Mouse (Mus musculus) intestine, embryonic 14.5 days (tissue): Measurements from ENCODE around the gene Dnajb3. TPM values are rescaled to one million over a fixed set of nuclear protein-coding genes. Genes with fewer than 3 reads are reported as not detected.

ENCODE experiments used
- ATAC-seq: fragments of 200-750 bp; cut with Nextera tagmentation; replicated peaks from 2 replicates; pipeline ENCODE4 v1.8.0; 2017; ENCODE audit warnings: low read depth, moderate number of reproducible peaks, moderate TSS enrichment, moderate library complexity; ENCODE audit not compliant: low FRiP score, low TSS enrichment
- DNase-seq: peaks from one replicate; pipeline ENCODE4 v3.0.0-alpha.2; 2018; ENCODE audit warnings: low spot score
- H3K27ac ChIP-seq: fragments of 300-500 bp; sonication (generic); 2 replicates; pipeline ENCODE4 v1.5.1; 2014; ENCODE audit warnings: low read depth, mild to moderate bottlenecking, control low read depth
- H3K27me3 ChIP-seq: fragments of 300-500 bp; sonication (generic); replicated peaks from 2 replicates; pipeline ENCODE4 v1.6.1; 2014; ENCODE audit warnings: low read length, control low read depth; ENCODE audit not compliant: control insufficient read depth, insufficient read depth
- H3K36me3 ChIP-seq: fragments of 300-500 bp; sonication (generic); 2 replicates; pipeline ENCODE4 v1.6.1; 2014; ENCODE audit warnings: low read length, control low read depth; ENCODE audit not compliant: control insufficient read depth, insufficient read depth
- H3K4me1 ChIP-seq: fragments of 300-500 bp; sonication (generic); replicated peaks from 2 replicates; pipeline ENCODE4 v1.6.1; 2014; ENCODE audit warnings: low read length, control low read depth, mixed read lengths; ENCODE audit not compliant: control insufficient read depth, insufficient read depth
- H3K4me2 ChIP-seq: fragments of 300-500 bp; sonication (generic); 2 replicates; pipeline ENCODE4 v1.6.1; 2014; ENCODE audit warnings: low read length
- H3K4me3 ChIP-seq: fragments of 300-500 bp; sonication (generic); 2 replicates; pipeline ENCODE4 v1.5.1; 2014; ENCODE audit warnings: low read depth, low read length, control low read depth, mixed read lengths
- H3K9ac ChIP-seq: fragments of 300-500 bp; sonication (generic); 2 replicates; pipeline ENCODE4 v1.6.1; 2014; ENCODE audit warnings: mild to moderate bottlenecking, low read length
- H3K9me3 ChIP-seq: fragments of 300-500 bp; sonication (generic); 2 replicates; pipeline ENCODE4 v1.6.1; 2016; ENCODE audit warnings: low read length, control low read depth; ENCODE audit not compliant: control insufficient read depth
- WGBS: fragments of 180-500 bp; shearing (Covaris S2); extraction: QIAGEN DNeasy Blood & Tissue Kit; methylation state at CpG from one replicate; pipeline ENCODE4 v1.1.7; 2014; 5-methylcytosine and 5-hydroxymethylcytosine counted together
- polyA plus RNA-seq: library from polyadenylated mRNA; unstranded; fragments of >200 nt; fragmentation: Nextera tagmentation; extraction: Ambion mirVana; gene quantifications from 2 replicates; pipeline ENCODE4 v1.2.1, GENCODE M21; 2014

Gene Dnajb3
- polyA plus RNA-seq, 1 experiment from 2014 or later = 8.0 TPM

DNA sequence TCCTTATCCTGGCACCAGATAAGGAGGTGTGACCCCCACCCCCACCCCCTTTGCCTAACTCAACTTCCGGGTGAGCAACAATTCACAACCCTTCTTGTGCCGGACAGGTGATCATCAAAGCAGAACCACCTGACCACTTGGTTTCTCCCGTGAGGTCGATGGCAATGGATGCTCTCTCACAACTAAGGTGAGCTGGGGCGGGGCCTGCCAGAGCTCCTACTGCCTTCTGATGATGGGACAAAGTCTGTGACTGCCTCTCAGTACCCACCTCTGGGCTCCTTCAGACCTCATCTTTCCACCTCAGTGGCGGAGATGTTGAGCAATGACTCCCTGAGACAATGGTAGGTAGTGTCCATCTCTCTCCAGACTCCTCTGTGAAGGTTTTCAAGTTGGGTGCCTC lies 40.3 kb upstream of the Dnajb3 start:
- Histone ChIP-seq H3K4me3 (no peak overlapping the region), H3K27ac (no peak overlapping the region), H3K9ac (no peak overlapping the region), H3K36me3 (no peaks in the 10 kb centered on the region), H3K4me1 (no peaks in the 10 kb centered on the region), H3K9me3 (peaks cover 68% of the 10 kb centered on the region), H3K27me3 (no peaks in the 10 kb centered on the region), H3K4me2 (no peak overlapping the region)
- DNase-seq (no peak), ATAC-seq (no peak)
- 76% methylated on average over 6 of the region's 6 CpGs for WGBS

DNA sequence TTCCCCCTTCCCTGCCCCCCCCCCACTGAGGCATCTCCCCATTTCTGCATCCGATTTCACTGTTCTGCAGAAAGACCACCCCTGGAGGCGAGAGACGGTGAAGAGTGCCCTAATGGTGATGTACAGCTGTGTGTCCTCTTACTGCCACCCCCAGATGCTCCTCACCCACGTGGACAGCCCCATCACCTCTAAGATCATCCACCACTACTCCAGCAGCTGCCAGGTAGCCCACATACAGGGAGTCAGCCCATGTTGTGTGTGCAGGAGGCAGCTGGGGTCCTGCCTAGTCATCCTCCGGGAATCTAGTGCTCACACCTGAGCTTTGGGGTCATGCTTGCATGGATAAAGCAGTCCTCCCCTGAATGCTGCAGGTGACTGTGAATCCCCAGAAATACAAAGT lies 38.3 kb upstream of the Dnajb3 start:
- no peak for DNase-seq
- Histone ChIP-seq H3K4me2 (no peak overlapping the region), H3K4me3 (no peak overlapping the region), H3K27ac (no peak overlapping the region), H3K27me3 (no peaks in the 10 kb centered on the region), H3K36me3 (no peaks in the 10 kb centered on the region), H3K4me1 (no peaks in the 10 kb centered on the region), H3K9me3 (peaks cover 67% of the 10 kb centered on the region), H3K9ac (no peak overlapping the region)
- ATAC-seq = no peak
- WGBS = 67% methylated on average over 5 of the region's 5 CpGs

DNA sequence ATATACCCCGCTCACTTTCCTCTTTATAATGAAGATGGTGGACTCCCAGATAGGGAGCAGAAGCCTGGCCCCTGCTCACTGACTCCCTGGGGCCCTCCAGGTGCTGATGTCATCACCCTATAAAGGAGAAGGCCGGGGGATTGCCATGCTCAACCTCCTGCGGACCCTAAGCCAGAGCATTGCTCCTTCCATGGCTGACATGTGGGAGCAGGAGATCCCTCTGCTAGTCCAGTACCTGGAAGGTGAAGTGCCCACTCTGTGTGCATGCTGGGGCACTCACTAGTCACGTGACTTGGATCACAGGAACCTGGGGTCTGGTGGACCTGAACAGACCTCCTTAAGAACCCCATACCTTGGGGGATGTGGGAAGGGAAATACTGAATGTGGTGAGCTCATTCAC lies 35.0 kb upstream of the Dnajb3 start:
- DNase-seq = no peak
- peaks cover 73% of the 10 kb centered on the region for H3K9me3 ChIP-seq
- 71% methylated on average over 4 of the region's 4 CpGs for WGBS

DNA sequence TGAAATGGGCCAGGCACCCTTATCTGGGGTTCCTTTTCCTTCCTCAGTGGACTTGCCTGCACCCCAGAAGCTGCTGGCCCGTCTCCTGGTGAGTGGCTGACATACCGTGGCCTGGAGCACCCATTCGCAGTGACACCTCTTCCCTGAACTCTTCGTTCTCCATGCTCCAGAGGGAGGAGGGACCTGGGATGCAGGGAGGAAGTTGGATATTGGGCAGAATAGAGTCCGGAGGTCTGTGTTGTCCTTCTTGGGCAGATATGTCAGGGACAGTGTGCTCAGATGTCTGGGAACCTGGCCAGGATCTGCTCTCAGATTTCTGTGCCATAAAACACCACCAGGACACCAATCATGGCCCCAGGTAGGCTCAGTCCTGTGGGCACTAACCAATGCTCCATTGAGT lies 34.5 kb upstream of the Dnajb3 start:
- no peak overlapping the region for H3K27ac ChIP-seq
- H3K9ac ChIP-seq = no peak overlapping the region
- H3K4me3 ChIP-seq = no peak overlapping the region
- no peaks in the 10 kb centered on the region for H3K27me3 ChIP-seq
- H3K4me1 ChIP-seq = no peaks in the 10 kb centered on the region
- H3K36me3 ChIP-seq = no peaks in the 10 kb centered on the region
- no peak for ATAC-seq
- no peak for DNase-seq
- no peak overlapping the region for H3K4me2 ChIP-seq
- peaks cover 75% of the 10 kb centered on the region for H3K9me3 ChIP-seq
- WGBS = 76% methylated on average over 5 of the region's 5 CpGs

More for the DNA sequence above, 35.0 kb upstream of the Dnajb3 start:
- Histone ChIP-seq H3K27ac (no peak overlapping the region), H3K4me1 (no peaks in the 10 kb centered on the region), H3K4me2 (no peak overlapping the region), H3K36me3 (no peaks in the 10 kb centered on the region), H3K9ac (no peak overlapping the region), H3K4me3 (no peak overlapping the region), H3K27me3 (no peaks in the 10 kb centered on the region)
- no peak for ATAC-seq

DNA sequence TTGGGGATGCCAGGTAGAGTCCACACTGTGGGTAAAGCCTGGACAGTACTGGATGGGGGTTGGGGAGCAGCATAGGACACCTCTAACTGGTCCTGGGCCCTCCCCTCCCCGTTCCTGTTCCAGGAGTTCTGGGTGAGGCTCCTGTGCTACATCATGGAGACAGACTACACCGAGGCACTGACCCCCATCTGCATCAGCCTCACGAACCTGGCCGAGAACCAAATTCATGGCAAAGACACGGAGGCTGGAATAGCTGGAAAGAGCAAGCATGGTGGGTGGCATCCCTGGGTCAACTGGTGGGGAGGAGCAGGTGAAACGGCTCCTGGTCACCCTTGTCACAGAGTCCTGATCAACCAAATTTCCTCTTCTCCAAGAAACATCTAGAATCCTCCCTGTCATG lies 33.2 kb upstream of the Dnajb3 start:
- H3K9ac ChIP-seq = no peak overlapping the region
- H3K27ac ChIP-seq = no peak overlapping the region
- no peaks in the 10 kb centered on the region for H3K27me3 ChIP-seq
- H3K4me3 ChIP-seq = no peak overlapping the region
- no peak overlapping the region for H3K4me2 ChIP-seq
- no peaks in the 10 kb centered on the region for H3K4me1 ChIP-seq
- no peaks in the 10 kb centered on the region for H3K36me3 ChIP-seq
- H3K9me3 ChIP-seq = peaks cover 84% of the 10 kb centered on the region
- DNase-seq (no peak), ATAC-seq (no peak; the same call in 1 of the 2 replicates)
- 77% methylated on average over 6 of the region's 6 CpGs for WGBS

DNA sequence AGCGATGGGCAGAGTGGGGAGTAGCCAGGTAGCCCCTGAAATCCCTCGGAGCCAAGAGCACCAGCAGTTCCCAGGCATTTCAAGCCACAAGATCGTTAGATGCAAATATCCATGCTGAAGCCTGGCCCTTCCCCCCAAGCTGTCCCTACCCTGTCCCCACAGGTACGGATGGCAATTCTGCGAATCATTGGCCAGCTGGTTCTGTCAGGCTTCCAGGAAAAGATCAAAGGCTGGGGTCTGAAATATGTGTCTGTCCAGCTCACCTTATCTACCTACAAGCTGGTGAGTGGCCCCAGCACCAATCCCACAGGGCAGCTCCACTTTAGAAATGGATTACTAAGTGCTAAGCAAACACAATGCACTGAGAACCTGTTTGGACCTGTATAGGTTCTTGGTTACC lies 31.7 kb upstream of the Dnajb3 start:
- no peaks in the 10 kb centered on the region for H3K36me3 ChIP-seq
- H3K27ac ChIP-seq = no peak overlapping the region
- no peak for DNase-seq
- H3K4me1 ChIP-seq = no peaks in the 10 kb centered on the region
- no peak overlapping the region for H3K4me2 ChIP-seq
- H3K4me3 ChIP-seq = no peak overlapping the region
- no peak overlapping the region for H3K9ac ChIP-seq
- WGBS = 77% methylated on average over 5 of the region's 5 CpGs
- H3K9me3 ChIP-seq = peaks cover 83% of the 10 kb centered on the region
- H3K27me3 ChIP-seq = no peaks in the 10 kb centered on the region
- peak; percentile 4; the same call in 1 of the 2 replicates for ATAC-seq

DNA sequence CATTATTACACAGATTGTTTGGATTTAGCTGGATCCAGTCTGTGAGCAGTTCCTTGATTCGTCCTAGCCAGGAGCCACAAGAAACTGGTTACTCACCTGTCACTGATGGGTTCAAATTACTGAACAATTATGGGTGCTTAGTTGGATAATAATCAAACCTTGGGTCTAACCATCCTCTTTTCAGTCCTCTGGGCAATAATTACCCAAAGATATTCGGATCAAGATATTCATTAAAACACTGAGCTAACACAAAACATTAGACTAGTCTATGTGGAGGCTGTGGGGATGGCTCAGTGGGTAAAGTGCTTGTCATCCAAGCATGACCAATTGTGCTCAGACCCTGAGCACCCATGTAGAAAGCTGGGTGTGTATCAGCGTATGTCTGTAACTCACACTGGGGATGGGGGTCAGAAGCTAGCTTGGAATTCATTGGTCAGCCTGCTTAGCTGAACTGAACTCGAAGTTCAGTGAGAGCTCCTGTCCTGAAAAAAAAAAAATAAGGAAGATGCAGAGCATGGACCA lies 30.4 kb upstream of the Dnajb3 start:
- DNase-seq (no peak), ATAC-seq (no peak)
- no peak overlapping the region for H3K4me3 ChIP-seq
- 65% methylated on average over 4 of the region's 4 CpGs for WGBS
- no peak overlapping the region for H3K27ac ChIP-seq
- H3K4me2 ChIP-seq = no peak overlapping the region
- H3K9me3 ChIP-seq = peaks cover 89% of the 10 kb centered on the region
- H3K36me3 ChIP-seq = no peaks in the 10 kb centered on the region
- no peaks in the 10 kb centered on the region for H3K27me3 ChIP-seq
- H3K9ac ChIP-seq = no peak overlapping the region
- no peaks in the 10 kb centered on the region for H3K4me1 ChIP-seq

DNA sequence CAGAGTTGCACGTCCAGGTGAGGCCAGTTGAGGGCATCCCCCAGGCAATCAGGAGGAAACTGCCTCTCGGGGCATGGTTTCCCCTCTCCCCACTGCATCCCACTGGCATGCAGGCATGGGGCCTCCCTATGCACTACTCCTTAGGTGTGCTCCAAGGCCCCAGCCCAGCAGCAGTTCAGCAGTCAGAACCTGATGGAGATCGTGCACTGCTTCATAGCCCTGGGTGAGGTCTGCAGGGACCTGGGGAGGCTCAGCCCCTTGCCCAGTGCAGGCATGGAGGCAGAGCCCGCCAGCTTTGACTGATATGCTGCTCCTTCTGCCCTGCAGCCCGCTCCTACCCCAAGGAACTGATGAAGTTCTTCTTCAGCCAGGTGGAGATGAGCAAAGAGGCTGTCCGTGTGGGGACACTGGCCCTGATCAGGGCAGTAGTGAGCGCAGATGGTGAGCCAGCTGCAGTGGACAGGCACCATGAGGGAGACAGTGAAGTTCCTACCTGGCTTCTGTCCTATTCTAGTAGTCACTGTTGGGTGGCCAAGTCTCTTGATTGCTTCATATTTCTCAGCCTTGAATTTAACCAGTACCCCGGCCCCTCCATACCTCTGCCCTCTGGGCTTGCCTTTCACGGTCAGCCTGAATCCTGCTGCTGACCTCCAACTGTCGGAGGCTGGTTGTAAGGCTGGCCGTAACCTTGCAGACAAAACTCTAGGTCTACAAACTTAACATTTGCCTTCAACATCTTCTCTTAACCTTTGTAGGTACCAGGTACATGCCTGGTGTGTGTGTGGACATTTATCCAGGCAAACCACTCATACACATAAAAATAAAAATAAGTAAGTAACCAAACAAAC lies 29.7 kb upstream of the Dnajb3 start:
- H3K27me3 ChIP-seq = no peaks in the 10 kb centered on the region
- 64% methylated on average over 11 of the region's 11 CpGs for WGBS
- H3K27ac ChIP-seq = no peak overlapping the region
- no peak overlapping the region for H3K9ac ChIP-seq
- no peaks in the 10 kb centered on the region for H3K4me1 ChIP-seq
- ATAC-seq = no peak
- no peaks in the 10 kb centered on the region for H3K36me3 ChIP-seq
- DNase-seq = no peak
- peaks cover 89% of the 10 kb centered on the region for H3K9me3 ChIP-seq
- H3K4me3 ChIP-seq = no peak overlapping the region
- no peak overlapping the region for H3K4me2 ChIP-seq

DNA sequence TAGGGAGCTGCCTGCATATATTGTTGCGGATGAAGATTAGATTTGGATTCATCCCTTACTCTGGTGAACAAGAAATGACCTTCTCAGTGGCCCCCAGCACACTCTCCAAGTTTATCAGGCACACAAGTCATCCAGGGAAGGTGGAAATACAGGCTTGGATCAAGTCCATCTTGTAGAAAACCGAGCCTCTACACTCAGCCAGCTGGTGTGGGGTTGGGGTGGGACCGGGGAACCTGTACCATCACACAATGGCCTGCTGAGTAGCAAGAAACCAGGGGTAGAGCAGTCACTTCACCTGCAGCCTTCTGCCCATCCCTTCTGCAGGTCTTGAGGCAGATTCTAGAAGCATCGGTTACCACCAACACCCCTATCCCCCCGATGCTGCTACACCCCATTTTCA lies 29.1 kb upstream of the Dnajb3 start:
- no peak for ATAC-seq
- no peaks in the 10 kb centered on the region for H3K36me3 ChIP-seq
- 47% methylated on average over 5 of the region's 5 CpGs for WGBS

More for the DNA sequence above, 29.1 kb upstream of the Dnajb3 start:
- no peak overlapping the region for H3K4me2 ChIP-seq
- H3K4me1 ChIP-seq = no peaks in the 10 kb centered on the region
- H3K27me3 ChIP-seq = no peaks in the 10 kb centered on the region
- no peak overlapping the region for H3K9ac ChIP-seq
- no peak overlapping the region for H3K4me3 ChIP-seq
- no peak overlapping the region for H3K27ac ChIP-seq
- peaks cover 90% of the 10 kb centered on the region for H3K9me3 ChIP-seq
- no peak for DNase-seq
